Mouse (Mus musculus): ENCODE measurements around the gene Serpinc1.
"Not testable (repeated sequence)": the region's sequence is repeated elsewhere in the genome, so short reads cannot be mapped to it uniquely, and the experiment has no call there.

DNA sequence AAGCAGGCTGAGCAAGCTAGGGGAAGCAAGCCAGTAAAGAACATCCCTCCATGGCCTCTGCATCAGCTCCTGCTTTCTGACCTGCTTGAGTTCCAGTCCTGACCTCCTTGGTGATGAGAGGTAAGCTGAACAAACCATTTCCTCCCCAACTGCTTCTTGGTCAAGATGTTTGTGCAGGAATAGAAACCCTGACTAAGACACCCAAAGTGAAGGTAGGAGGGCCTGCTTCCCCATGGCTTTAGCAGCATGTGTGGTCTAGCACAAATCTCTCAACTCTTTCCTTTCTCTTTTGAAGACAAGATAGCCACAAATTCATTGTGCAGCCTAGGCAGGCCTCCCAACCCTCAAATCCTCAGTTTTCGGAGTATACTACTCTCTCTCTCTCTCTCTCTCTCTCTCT lies 6.3 kb downstream of the Serpinc1 start:
- not testable (repeated sequence) for TF ChIP-seq CTCF (IDR thresholded peaks at IDR 0.05; ENCODE audit: insufficient read depth, low read length); POLR2A (IDR thresholded peaks at IDR 0.05; ENCODE audit: borderline replicate concordance, extremely low read depth, low read depth, low read length)
